Mouse (Mus musculus) thymus, postnatal 10 days (tissue): Measurements from ENCODE around the gene Gm40193.
"Not testable (repeated sequence)": the region's sequence is repeated elsewhere in the genome, so short reads cannot be mapped to it uniquely, and the experiment has no call there.

Experiments used
- DNase-seq, 2 experiments: peaks; one replicate each; pipeline ENCODE4 v3.0.0; 2021; ENCODE audit warnings: low spot score in 2 of 2

Gene Gm40193

DNA sequence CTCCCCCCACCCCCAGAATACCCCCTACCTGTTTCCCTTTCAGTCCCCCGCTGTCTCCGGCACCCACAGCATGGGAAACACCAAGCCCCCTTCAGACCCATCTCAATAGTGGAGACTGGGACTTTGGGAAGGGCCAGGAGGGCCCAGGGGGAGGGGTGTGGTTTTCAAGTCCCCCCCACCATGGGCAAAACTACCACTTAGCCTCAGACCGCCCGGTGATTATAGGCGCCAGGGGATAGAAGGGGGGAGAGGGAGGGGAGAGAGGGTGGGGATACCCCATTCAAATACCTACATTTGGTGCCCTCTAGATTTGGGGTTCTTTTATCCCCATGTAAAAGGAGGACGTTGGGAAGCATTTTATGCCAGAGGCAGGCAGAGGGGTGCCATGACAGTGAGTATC, at the start of gene Gm40193:
TSS of gene Gm40193 (minus strand) at position 101 of the 400 bp plus-strand sequence.
- no peak for DNase-seq

DNA sequence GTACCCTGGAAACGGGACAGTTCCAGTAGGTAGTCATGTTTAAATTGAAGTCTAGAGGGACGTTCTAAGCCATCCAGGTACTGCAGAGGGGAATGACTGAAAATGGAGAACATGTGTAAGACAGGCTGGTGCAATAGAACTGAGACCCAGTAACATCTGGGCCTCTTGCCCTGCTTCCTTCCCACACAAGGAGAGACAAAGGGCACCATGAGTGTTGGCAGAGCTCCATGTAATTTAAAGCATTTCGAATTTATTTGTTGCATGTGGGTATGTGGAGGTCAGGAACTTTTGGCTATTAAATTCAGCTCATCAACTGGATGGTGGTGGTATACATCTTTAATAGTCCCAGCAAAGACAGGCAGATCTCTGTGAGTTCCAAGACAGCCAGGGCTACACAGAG, 49.5 kb upstream of the Gm40193 start:
- DNase-seq = no peak

DNA sequence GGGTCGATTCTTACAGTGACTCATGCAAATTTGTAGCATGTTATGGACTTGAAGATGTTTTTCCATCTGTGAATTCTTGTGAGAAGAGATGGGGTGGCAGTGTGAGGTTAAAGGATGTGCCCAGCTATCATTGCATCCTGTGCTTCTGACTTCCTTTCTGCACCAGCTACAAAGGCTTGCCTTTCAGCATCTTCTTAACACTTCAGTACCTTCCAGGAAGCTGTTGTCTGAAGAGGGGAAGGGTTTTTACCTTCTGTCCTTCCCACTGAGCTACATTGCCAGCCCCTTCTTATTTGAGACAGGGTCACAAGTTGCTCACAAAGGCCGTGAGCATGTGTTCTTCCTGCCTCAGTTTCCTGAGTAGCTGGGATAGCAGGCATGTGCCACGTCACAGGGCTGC, 48.2 kb upstream of the Gm40193 start:
- no peak for DNase-seq

DNA sequence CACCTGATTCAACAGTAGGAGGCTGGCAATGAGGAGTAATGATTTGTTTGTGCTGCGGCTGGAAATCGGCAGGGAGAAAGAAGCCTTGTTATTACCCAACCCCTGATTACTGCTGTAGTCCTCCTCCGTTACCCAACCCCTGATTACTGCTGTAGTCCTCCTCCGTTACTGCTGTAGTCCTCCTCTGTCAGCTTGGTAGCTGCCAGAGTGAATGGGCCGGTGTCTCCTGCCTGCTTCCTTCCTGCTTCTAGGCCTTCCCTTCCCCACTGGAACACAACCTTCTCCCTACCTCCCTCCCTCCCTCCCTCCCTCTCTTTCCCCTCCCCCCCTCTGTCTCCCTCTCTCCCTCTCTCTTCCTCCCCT, 47.6 kb upstream of the Gm40193 start:
- DNase-seq = no peak

DNA sequence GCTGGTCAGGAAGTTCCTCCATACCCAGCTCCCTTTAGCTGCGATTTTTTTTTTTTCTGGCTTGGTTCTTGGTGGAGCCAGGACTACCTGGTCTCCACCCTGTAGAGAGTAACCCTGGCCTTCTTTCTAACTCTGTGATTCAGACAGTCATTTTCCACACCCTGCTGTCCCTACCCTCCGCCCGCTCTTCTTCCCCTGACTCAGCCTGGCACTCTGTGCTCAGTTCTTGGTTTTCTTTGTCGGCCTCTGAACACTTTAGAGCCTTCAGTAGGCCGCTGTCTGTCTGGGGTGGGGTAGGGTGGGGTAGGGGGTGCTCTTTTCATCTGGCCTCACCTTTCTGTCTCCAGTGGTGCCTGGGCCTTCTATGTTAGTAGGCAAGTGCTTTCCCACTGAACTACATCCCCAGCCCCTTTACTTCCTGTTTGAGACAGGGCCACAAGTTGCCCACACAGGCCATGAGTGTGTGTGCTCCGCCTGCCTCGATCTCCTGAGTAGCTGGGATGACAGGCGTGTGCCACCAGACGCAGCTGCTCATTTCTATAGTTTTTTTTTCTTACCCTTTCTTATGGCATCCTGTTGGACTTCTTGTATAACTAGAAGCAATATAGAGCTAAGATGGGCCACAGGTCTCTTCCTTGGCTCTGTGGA, 47.1 kb upstream of the Gm40193 start:
- peak in 1 of 2 experiments; percentile 15 for DNase-seq

DNA sequence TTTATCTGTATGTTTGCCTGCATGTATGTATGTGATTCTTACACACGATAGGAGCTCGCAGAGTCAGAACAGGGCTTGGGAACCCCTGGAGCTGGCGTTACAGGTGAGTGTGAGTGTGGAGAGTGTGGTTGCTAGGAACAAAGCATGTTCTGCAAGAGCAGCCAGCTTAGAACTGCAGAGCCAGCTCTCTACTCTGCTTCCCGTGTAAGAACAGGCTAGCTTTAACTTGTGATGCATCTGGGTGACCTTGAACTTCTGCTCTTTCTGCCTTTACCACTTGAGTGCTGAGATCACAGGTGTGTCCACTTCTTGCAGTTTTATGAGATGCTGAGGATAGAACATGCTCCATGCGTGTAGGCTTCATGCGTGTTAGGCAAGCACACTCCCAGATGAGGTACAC, 46.2 kb upstream of the Gm40193 start:
- DNase-seq = no peak

DNA sequence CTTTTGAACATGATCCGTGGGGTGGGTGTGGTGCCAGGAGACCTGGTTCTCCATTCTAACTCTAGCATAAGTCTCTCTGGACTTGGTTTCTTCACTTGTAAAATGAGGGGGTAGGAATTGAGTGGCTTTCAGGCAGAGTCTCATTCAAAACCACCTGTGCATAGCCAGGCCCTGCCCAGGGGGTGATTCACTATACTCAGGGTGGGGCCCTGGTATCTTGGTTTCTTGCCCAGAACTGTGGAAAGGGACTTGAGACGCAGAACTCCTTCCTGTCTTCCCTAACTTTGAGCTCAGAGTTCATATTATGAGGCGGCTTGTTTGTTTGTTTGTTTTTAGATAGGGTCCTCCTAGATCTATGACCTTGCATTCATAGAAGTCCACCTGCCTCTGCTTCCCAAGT, 44.5 kb upstream of the Gm40193 start:
- DNase-seq = no peak

DNA sequence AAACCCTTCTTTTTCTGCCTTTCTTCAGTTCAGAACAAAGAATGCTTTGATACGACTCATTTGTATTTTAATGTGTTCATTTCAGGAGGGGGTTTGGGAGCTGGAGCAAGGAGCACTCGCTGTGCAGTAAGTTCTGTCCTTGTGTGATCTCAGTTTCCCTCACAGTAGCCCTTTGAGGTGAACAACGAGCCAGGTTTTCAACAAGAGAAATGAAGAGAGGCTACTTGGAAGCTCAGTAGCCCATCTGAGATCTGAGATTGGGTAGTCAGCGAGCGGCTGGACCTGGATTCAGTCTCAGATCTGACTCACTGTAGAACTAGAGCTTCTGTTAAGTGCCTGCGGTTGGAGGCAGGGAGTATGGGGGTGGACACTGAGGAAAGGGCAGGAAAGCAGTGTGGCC, 41.1 kb upstream of the Gm40193 start:
- no peak for DNase-seq

DNA sequence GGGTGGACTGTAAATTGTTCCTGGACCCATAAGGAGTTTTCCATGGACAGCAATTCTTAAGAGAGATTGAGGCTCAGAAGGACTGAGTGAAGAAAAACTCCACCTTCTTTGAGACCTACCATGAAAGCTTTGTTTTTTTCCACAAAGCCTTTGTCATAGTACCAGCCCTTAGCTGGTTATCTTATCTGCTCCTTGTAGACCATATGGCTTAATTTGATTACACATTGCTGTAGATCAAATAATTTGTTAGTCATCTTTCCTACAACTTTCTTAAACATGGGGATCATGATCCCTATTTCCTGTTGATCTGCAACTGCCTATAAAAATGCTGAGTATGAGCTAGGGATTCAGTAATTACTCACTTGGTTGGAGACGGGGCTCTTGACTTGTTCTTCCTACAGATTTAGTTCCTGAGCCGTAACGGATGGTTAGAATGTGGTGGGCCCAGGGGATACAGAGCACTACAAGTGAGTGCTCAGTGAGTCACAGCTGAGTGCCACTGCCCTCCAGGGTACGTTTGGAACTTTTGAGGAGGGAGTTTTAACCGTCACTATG, 39.7 kb upstream of the Gm40193 start:
- no peak for DNase-seq

DNA sequence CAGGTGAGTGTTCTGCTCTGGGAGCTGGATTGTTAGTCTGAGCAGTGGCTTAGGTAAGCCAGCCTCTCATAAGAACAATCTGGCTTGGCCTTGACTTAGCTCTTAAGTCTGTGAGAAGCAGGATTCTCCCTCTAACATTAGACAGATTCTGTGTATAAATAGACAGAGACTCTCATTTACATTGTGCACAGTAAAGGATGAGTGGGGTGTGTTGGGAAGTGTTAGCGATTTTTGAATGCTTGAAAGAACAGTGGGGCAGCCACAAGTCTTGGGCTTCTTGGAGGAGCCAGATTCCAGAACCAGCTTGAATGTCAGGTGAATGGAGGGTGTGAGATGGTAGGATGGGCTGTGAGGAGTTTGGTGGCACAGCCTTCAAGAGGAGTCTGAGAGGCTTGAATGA, 38.9 kb upstream of the Gm40193 start:
- DNase-seq = no peak

DNA sequence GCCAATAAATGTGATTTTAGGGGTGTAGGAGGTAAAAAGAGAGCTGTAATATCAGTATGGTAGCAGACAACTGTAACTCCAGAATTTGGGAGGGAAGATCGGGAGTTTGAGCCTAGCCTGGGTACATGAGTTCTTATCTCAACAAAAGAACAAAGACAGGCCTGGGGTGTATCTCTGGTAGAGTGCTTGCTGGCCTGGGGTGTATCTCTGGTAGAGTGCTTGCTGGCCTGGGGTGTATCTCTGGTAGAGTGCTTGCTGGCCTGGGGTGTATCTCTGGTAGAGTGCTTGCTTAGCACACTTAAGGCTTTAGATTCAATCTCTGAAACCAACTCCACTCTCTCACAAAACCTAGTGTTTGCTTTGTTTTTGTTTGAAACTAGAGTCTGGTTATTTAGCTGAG, 37.9 kb upstream of the Gm40193 start:
- DNase-seq = not testable (repeated sequence)

DNA sequence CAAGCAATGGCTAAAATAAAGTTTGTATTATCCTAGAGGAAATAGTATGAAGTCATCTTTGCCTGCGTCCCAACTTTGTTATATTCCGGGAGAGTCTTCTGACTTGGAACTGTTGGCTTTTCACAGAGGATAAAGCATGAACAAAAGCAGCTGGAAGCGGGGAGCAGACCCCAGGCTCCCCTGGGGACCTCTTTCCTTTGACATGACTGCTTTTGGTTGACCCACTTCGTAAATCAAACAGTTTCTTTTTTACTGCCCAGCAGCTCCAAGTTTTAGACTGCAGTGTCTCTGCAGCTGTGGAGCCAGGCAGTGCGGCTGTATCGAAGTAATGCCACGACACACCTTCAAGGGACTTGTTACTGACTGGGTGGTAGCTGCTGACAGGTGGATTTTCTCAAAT, 33.8 kb upstream of the Gm40193 start:
- DNase-seq = no peak

DNA sequence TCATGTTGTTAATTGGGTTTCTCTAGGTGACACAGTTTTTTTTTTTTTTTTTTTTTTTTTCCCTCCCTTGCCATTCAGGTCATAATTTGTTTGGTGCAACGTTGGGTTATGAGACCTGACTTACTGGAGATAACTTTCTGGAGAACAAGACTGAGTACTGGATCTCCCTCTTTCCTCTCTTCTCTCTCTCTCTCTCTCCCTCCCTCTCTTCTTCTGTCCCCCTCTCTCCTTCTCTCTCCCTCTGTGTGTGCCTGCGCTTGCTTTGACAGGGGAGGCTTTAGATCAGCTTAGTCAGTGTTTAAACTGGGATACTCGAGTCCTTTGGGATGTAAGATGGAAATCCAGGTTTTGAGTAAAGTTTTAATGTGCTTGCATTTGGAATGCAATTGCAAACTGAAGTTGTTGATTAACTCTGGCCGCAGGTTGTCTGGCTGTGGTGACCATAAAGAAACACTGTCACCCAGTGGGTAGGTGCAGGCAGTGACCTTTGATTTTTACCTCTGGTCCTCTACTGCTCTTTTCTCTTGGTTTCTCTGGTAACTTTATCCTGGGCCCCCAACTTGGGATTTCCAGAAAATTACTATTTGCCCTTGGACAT, 31.6 kb upstream of the Gm40193 start:
- no peak for DNase-seq

DNA sequence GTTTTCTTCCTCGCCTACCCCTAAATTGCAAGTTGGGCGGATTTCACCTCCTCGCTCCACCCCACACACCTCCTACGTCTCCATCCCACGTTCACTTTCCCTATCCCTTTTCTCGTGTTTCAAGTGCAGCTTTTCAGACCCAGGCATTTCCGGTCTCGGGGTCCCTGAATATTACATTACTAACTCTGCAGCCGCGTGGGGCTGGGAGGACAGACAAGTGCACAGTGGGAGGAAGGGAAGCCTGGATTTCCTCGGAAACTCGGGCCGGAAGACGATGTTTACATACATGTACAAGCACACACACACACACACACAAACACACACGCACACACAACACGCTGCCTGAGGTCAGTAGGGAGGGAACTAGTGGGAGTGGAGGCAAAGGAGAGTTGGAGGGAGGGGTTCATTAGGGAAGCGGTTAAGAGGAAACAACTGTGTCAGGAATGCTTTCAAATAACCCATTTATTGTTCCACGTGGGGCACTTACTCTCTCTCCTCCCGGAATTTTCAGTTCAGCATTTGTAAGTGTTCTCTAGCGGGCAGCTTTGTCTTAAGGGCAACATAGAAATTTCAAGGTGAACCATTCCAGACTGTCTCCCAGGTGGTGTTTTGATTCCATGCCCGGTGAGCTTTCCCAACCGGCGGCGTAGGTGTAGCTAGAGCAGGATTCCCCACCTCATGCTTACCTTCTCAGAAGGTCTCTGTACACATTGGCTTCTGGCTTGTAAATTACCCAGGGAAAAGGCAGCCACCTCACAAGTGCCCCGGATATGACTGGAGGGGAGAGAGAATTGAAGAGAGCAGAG, 30.9 kb upstream of the Gm40193 start:
- peak; percentile 21 to 33 for DNase-seq

DNA sequence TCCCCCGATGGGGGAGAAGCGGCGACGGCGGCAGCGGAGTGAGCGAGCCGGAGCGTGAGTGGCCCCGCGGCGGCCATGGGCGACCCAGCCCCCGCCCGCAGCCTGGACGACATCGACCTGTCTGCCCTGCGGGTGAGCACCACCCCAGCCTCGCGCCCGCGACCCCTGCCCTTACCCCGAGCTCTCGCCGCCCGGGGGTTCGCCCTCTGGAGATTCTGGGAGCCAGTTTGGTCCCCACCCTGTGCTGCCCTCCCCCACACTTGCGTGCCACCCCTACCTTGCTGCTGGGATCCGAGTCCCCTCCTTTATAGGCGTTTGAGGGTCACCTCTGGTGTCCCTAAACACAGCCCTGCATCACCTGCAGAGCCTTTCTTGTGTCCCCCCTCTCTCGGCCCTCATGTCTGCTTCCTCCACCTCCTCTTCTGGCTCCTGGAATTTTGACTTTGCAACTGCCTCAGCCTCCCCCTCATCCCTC, 30.3 kb upstream of the Gm40193 start:
- no peak for DNase-seq

DNA sequence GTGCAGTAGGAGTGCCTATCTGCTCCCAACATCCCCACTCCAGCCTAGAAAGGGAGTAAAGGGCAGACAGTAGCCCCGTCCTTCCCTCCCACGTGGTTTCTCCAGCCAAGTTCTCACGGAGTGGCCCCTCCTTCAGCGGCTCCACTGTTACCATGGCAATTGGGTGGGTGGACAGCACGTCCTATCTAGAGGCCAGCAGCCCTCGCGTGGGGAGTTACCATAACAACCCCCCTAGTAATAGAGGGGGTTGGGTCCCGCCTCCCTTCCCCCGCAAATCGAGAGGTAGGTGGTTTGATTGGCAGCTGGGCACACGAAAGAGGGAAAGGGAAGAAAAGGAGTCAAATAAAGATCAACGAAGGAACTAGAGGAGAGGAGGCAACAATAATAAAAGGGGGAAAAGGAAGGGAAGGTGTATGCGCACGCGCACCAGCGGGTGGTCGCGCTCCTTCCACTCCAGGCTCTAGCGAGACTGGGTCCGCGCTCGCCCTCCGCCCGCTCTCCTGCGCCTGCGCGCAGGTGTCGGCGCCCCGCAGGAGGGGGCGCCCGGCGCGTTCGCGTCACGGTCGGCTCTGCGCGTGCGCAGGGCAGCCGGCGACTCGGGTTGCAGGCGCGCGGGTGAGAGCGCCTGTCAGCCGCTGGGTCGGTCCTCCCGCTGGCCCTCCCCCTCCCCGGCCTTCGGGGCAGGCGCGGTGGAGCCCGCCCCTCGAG, 29.7 kb upstream of the Gm40193 start, which contains the start of gene Mink1:
TSS of gene Mink1 (plus strand) at position 595 of the 708 bp plus-strand sequence.
- DNase-seq = peak; percentile 84 to 92

DNA sequence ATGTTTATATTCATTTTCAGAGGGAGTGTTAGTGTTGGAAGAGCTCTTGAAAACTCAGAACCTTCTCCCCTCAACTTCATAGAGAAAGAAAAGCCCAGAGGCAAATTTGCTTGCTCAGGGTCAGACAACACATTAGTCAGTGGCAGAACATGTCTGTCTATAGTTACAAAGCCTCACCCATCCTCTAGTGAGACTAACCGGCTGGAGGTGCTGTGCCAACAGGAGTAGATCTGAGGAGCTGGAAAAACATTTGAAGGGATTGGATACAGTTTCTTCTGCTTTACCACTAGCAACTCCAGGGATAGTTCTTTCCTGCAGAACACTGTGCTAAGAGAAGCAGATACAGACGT, 29.2 kb upstream of the Gm40193 start:
- DNase-seq = no peak

DNA sequence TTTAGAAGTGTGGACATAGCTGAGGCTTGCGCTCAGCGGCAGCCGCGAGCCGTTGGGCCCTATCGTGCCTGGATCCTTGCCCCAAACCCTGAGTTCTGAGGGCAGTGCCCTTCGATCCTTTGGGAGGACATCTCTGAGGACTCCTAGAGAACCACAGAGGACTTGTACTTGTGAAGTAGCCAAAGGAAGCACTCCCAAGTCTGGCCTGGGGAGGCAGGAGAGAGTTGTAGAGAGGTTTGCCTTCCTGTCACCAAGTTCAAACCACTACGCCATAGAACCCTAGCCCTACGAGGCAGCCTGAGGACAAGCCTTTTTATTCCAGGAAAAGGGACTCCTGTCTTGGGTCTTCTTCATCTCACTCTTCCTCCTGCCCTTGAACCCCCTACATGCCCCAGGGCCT, 24.8 kb upstream of the Gm40193 start:
- no peak for DNase-seq

DNA sequence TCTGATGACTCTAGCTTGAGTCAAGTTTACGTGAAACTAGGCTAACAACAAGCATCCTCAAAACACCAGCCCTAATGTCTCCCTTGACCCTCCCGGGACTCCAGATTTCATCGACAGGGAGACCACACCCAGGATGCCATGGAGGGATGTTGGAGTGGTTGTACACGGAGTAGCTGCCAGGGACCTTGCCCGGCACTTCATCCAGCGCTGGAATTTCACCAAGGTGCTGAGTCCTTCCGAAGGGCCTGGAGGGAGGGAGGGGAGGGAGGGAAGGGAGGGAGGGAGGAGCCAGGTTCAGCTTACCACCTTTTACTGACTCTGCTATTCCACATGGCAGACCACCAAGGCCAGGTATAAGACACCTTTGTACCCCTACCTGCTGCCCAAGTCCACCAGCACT, 21.2 kb upstream of the Gm40193 start:
- no peak for DNase-seq

DNA sequence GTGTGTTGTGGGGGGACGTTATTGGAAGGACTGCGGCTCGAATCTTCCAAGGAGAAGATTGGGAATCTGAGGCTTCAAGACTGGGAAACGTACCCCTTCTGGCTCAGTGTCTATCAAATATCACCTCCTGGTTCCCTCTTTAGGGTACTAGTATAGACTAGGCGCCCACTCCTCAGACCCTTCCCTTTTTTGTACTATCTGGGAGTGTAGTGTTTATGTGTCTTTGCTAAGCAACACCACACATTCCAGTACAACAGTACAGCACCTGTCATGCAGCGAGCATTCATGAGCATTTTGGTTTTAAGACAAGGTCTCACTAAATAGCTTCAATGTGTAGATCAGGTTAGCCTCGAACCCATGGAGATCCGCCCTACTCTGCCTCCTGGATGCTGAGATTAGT, 18.8 kb upstream of the Gm40193 start:
- DNase-seq = no peak

DNA sequence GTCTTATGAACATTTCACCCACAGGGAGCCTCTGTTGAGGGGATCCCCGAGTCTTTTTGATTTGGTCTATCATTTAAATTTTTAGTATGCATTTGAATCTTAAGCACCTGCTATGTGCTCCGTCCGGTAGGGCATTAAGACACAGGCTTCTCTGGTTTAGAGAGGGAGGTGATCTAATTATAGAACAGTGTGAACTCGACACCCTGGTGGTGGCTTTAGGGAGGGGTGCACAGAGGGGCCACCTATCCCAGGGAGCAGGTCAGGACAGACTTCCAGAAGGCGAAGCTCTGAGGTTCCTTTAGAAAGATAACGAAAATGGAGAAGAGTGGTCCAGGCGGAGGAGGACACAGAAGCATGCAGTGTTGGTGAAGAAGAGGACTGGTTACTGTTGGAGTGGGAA, 11.8 kb upstream of the Gm40193 start:
- no peak for DNase-seq

DNA sequence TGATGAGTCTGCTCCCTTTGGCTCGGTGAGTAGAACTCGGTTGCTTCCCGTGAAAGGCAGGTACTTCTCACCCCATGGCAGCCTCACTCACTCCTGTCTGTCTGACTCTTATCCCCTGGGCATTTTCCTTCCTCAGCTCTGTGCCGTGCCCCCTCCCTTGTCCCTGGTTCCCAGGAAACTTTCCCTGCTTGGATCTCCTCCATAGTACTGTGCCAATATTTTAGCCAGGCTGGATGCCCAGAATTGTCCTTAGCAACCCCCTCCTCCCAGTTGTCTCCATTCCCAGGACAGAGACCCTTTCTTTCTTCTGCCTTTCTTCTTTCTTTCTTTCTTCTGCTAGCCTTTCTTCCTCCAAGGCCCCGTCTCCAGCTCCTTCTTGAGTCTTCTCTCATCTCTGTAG, 8.7 kb upstream of the Gm40193 start:
- DNase-seq = no peak
